Mouse (Mus musculus) lung, embryonic 16.5 days (tissue): ENCODE data around the gene Rtkn2. TPM values are rescaled to one million over a fixed set of nuclear protein-coding genes. Genes with fewer than 3 reads are reported as not detected.

ENCODE experiments used
- ATAC-seq: fragments of 200-750 bp; cut with Nextera tagmentation; 2 replicates; pipeline ENCODE4 v1.8.0; 2017; ENCODE audit warnings: low read depth, mild to moderate bottlenecking, moderate library complexity
- H3K27ac ChIP-seq: fragments of 300-500 bp; sonication (generic); 2 replicates; pipeline ENCODE4 v1.5.1; 2014; ENCODE audit warnings: mild to moderate bottlenecking, control low read depth, low read length
- H3K27me3 ChIP-seq: fragments of 300-500 bp; sonication (generic); 2 replicates; pipeline ENCODE4 v1.6.1; 2014; ENCODE audit warnings: low read depth, low read length, mixed read lengths; ENCODE audit not compliant: control insufficient read depth, insufficient read depth
- H3K36me3 ChIP-seq: fragments of 300-500 bp; sonication (generic); 2 replicates; pipeline ENCODE4 v1.6.1; 2014; ENCODE audit warnings: low read length; ENCODE audit not compliant: control insufficient read depth, insufficient read depth
- H3K4me1 ChIP-seq: fragments of 300-500 bp; sonication (generic); replicated peaks from 2 replicates; pipeline ENCODE4 v1.6.1; 2014; ENCODE audit warnings: low read length, mixed read lengths; ENCODE audit not compliant: control insufficient read depth, insufficient read depth
- H3K4me2 ChIP-seq: fragments of 300-500 bp; sonication (generic); 2 replicates; pipeline ENCODE4 v1.6.1; 2014; ENCODE audit warnings: low read depth, low read length, control low read depth
- H3K4me3 ChIP-seq: fragments of 300-500 bp; sonication (generic); 2 replicates; pipeline ENCODE4 v1.5.1; 2014; ENCODE audit warnings: mild to moderate bottlenecking, low read length, control low read depth
- H3K9ac ChIP-seq: fragments of 300-500 bp; sonication (generic); 2 replicates; pipeline ENCODE4 v1.6.1; 2014; ENCODE audit warnings: low read length, control low read depth
- H3K9me3 ChIP-seq: fragments of 300-500 bp; sonication (generic); 2 replicates; pipeline ENCODE4 v1.6.1; 2016; ENCODE audit warnings: low read length; ENCODE audit not compliant: control insufficient read depth
- WGBS: fragments of 180-500 bp; shearing (Covaris S2); extraction: QIAGEN DNeasy Blood & Tissue Kit; methylation state at CpG from one replicate; pipeline ENCODE4 v1.1.7; 2014; 5-methylcytosine and 5-hydroxymethylcytosine counted together
- polyA plus RNA-seq: library from polyadenylated mRNA; unstranded; fragments of >200 nt; fragmentation: Nextera tagmentation; extraction: Ambion mirVana; gene quantifications from 2 replicates; pipeline ENCODE4 v1.2.1, GENCODE M21; 2015

Gene Rtkn2
- polyA plus RNA-seq, 1 experiment from 2014 or later = 14.6 TPM

DNA sequence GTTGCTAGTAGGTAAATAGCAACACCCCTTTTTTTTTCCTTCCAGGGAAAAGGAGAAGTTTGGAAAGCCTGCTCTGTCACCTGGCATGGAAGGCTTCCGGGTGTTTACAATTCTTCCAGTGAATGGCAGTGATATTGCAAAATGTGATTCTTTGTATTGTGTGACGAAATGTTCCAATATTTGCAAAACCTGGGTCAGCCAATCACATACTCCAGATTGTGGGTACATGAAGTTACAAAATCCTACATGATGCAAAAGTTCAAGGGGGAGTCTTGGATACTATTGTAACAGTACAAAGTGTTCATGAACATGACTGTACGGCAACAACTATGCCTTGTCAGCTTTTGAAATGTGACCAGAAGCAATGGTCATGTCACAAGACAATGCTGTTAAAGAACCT, 78.5 kb downstream of the Rtkn2 start:
- peak; percentile 73 for ATAC-seq

DNA sequence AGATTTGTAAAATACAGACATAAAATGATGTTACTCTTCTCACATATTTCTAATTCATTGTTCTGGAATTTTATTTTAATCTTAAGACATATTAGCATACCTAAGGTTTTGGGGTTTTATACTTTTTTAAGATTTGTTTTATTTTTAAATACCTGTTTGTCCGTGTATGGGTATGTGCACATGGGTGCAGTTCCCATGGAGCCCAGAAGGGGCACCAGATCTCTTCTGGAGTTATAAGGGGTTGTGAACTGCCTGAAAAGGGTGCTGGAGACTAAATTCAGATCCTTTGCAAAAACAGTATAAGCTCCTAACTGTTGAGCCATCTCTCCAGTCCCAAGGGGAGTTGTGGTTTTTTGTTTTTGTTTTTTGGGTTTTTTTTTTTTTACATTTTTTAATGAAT, 79.0 kb downstream of the Rtkn2 start:
- ATAC-seq = no peak
- H3K4me1 ChIP-seq = no peaks in the 10 kb centered on the region
- H3K4me2 ChIP-seq = no peak overlapping the region
- H3K36me3 ChIP-seq = no peaks in the 10 kb centered on the region
- no peaks in the 10 kb centered on the region for H3K27me3 ChIP-seq
- H3K9ac ChIP-seq = no peak overlapping the region
- peaks cover 2% of the 10 kb centered on the region; the same call in 1 of the 2 replicates for H3K9me3 ChIP-seq
- WGBS = 96% methylated on average over 1 of the region's 1 CpGs
- no peak overlapping the region for H3K27ac ChIP-seq
- no peak overlapping the region for H3K4me3 ChIP-seq

More for the DNA sequence above, 78.5 kb downstream of the Rtkn2 start:
- H3K4me2 ChIP-seq = no peak overlapping the region
- peak overlapping the region; percentile 45 for H3K27ac ChIP-seq
- H3K9me3 ChIP-seq = peaks cover 2% of the 10 kb centered on the region; the same call in 1 of the 2 replicates
- H3K4me1 ChIP-seq = no peaks in the 10 kb centered on the region
- H3K9ac ChIP-seq = no peak overlapping the region
- no peaks in the 10 kb centered on the region for H3K27me3 ChIP-seq
- H3K4me3 ChIP-seq = no peak overlapping the region
- 74% methylated on average over 3 of the region's 3 CpGs for WGBS
- H3K36me3 ChIP-seq = no peaks in the 10 kb centered on the region

DNA sequence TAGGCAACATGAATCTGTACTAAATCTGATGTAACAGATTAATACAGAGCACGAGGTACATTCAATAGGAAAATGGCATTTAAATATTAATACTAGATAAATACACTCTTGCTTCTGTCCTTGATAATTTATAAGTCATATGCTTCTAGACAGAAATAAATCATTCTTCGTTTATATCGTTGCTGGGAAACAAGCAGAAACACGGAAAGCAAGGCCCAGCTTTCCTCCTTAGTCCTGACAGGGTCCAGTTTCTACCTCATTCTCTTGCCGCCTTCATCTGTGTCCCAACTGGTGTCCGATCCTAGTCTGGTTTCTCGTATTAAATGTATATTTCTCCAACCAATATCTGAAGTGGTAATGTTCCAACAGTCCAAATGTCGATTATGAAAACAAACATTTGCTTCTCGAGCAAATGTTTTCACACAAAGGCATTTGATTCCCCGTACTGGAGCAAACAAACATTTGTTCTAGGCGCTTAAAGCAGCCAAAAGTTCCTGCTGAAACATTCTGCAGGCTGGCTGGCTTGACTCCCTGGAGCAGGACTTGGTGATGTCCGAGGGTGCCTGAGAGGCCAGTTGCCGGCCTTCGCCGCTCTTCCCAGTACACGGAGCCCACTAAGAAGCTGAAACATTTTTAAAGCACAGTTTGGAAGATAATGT, 81.3 kb downstream of the Rtkn2 start:
- Histone ChIP-seq H3K4me1 (no peaks in the 10 kb centered on the region), H3K4me3 (no peak overlapping the region), H3K4me2 (no peak overlapping the region; the same call in 1 of the 2 replicates), H3K9me3 (peaks cover 2% of the 10 kb centered on the region; the same call in 1 of the 2 replicates), H3K36me3 (no peaks in the 10 kb centered on the region), H3K27me3 (no peaks in the 10 kb centered on the region), H3K9ac (0 out of 2 replicates have a peak overlapping the region, but pooled peaks have one; percentile 5), H3K27ac (peak overlapping the region; percentile 81)
- 30% methylated on average over 16 of the region's 16 CpGs for WGBS
- peak; percentile 71 for ATAC-seq

DNA sequence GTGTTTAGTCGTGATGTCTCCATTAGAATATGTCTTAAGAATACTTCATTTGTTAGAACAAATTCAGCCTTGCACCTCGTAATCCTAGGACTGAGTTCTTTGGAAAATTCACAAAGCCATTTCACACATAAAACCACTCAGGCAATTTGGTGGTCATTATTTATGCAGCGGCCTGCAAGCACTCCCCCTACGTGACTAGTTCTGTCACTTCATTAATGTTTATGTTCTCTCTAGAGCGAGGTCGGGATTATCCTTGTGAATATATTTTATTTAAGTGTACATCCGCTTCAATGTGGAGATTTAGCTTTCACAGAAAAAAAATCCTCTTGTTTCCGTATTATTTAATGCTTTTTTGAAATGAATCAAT, 81.9 kb downstream of the Rtkn2 start:
- Histone ChIP-seq H3K4me1 (no peaks in the 10 kb centered on the region), H3K4me3 (no peak overlapping the region), H3K9me3 (peaks cover 2% of the 10 kb centered on the region; the same call in 1 of the 2 replicates), H3K36me3 (no peaks in the 10 kb centered on the region), H3K4me2 (no peak overlapping the region; the same call in 1 of the 2 replicates), H3K9ac (no peak overlapping the region), H3K27ac (peak overlapping the region; percentile 81), H3K27me3 (no peaks in the 10 kb centered on the region)
- 45% methylated on average over 8 of the region's 8 CpGs for WGBS
- peak; percentile 43 for ATAC-seq

DNA sequence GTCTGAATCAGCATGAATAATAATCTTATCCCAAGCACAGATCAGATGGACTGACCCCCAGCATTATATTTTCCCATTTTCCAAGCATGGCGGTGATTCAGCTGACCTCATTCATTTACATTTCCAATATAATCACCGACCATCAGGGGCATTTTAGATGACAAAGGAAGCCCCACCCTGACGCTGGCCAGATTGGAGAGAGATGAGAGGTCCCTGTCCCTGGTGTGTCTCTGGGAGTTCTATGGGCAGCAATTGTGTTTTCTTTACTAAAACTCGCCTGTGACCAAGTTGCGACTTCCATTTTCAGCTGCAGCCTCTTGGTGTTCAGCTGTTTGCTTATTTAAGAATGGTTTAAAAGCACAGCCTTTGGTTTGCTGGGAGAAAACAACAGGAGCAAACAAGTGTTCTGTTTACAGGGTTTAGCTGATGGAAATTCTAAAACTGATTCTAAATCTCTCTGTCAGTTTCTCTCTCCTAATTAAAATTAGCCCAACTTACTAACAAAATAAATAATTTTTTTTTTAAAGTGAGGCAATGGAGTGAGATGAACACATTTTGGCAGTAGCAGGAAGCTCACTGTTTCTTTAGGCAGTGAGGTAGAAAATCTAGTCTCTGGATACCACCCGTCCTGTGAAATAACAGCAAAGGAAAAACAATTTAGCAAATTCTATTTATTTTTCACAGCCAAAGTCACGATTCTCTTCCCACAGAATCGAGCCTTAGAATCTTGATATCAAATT, 84.6 kb downstream of the Rtkn2 start:
- no peaks in the 10 kb centered on the region for H3K9me3 ChIP-seq
- no peak for ATAC-seq
- no peaks in the 10 kb centered on the region for H3K4me1 ChIP-seq
- H3K4me3 ChIP-seq = no peak overlapping the region
- no peaks in the 10 kb centered on the region for H3K27me3 ChIP-seq
- 43% methylated on average over 8 of the region's 8 CpGs for WGBS
- H3K36me3 ChIP-seq = no peaks in the 10 kb centered on the region
- H3K9ac ChIP-seq = no peak overlapping the region
- no peak overlapping the region for H3K4me2 ChIP-seq
- no peak overlapping the region for H3K27ac ChIP-seq

DNA sequence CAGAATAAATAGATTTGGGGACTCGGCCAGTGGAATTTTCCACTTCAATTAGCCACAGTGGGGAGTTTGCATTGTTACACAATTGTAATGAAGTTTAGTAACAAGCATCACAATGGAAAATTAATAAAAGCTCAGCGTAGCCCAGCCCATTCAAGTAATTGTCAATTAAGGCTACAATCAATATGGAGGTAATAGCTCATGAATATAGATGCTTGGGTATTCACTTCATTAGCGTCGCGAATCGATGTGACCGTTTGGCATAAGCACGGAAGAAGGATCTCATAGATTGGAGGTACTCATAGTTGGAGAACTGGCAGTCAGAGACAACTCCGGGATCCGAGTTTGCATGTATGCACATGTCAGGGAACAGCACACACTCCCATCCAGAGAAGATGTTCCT, 85.2 kb downstream of the Rtkn2 start:
- H3K4me1 ChIP-seq = no peaks in the 10 kb centered on the region
- no peak overlapping the region for H3K9ac ChIP-seq
- H3K4me3 ChIP-seq = no peak overlapping the region
- no peak for ATAC-seq
- H3K27me3 ChIP-seq = no peaks in the 10 kb centered on the region
- no peaks in the 10 kb centered on the region for H3K36me3 ChIP-seq
- H3K4me2 ChIP-seq = no peak overlapping the region
- WGBS = 91% methylated on average over 10 of the region's 10 CpGs
- H3K27ac ChIP-seq = no peak overlapping the region
- no peaks in the 10 kb centered on the region for H3K9me3 ChIP-seq

DNA sequence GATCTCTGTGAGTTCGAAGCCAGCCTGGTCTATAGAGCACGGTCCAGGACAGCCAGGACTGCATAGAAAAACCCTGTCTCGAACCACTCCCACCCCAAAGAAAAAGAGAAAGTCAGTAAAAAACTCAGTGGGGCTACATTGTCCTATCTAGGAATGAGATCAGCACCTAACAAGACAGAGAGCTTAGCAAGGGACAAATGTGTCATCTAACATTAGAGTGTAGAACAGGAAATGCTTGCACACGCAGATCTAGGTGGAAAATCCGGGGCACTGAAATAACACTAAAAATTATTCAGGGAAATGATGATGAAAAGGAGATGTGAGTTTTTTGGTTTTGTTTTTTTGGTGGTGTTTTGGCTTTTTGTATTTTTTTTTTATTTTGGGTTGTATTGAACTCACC, 86.8 kb downstream of the Rtkn2 start:
- no peaks in the 10 kb centered on the region for H3K4me1 ChIP-seq
- 85% methylated on average over 5 of the region's 5 CpGs for WGBS
- ATAC-seq = no peak

DNA sequence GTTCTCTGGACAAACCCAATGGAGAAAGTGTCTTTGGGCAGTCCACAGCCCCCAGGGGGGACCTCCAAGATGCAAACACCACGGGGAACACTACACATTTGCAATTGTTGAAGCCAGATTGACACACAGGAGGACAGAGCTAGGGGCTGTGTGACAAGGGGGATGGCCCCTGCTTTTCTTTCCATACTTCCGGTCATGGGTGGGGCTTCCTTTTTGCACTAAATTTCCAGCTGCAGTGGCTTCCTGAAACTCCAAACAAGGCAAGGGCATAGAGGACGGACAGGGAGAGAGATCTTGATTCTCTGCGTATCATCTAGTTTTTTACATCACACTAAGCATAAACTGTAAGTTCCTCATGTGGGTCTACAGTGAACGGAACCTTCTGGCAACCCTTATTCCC, 88.6 kb downstream of the Rtkn2 start:
- H3K4me3 ChIP-seq = no peak overlapping the region
- no peak overlapping the region for H3K27ac ChIP-seq
- H3K9ac ChIP-seq = no peak overlapping the region
- H3K4me2 ChIP-seq = no peak overlapping the region
- no peaks in the 10 kb centered on the region for H3K9me3 ChIP-seq
- no peak for ATAC-seq
- no peaks in the 10 kb centered on the region for H3K4me1 ChIP-seq
- H3K36me3 ChIP-seq = no peaks in the 10 kb centered on the region
- 78% methylated on average over 5 of the region's 5 CpGs for WGBS
- H3K27me3 ChIP-seq = no peaks in the 10 kb centered on the region

More for the DNA sequence above, 86.8 kb downstream of the Rtkn2 start:
- no peak overlapping the region for H3K4me2 ChIP-seq
- no peak overlapping the region for H3K27ac ChIP-seq
- no peaks in the 10 kb centered on the region for H3K9me3 ChIP-seq
- no peaks in the 10 kb centered on the region for H3K36me3 ChIP-seq
- H3K4me3 ChIP-seq = no peak overlapping the region
- no peak overlapping the region for H3K9ac ChIP-seq
- H3K27me3 ChIP-seq = no peaks in the 10 kb centered on the region

DNA sequence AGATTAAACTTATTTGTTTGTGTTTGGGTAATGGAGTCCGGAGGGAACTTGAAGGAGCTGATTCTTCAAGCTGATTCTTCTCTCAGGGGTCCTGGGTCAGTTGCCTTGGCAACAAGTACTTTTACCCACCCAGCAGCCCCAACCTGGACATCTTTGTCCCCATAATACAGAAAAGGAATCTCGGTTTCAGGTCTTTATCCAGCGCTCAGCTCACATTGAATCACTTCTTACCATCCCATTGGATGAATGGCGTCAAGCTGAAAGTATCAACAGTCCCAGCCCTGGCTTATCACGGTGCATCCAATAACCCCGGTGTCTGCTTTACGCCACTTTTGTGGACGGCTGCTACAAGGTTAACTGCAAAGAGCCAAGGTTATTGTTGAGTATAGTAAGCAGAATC, 89.1 kb downstream of the Rtkn2 start:
- H3K9me3 ChIP-seq = no peaks in the 10 kb centered on the region
- WGBS = 73% methylated on average over 8 of the region's 8 CpGs
- no peak overlapping the region for H3K9ac ChIP-seq
- no peak for ATAC-seq
- H3K27me3 ChIP-seq = no peaks in the 10 kb centered on the region
- no peaks in the 10 kb centered on the region for H3K4me1 ChIP-seq
- H3K36me3 ChIP-seq = no peaks in the 10 kb centered on the region
- no peak overlapping the region for H3K4me3 ChIP-seq
- no peak overlapping the region for H3K27ac ChIP-seq
- H3K4me2 ChIP-seq = no peak overlapping the region
